Mouse (Mus musculus): ENCODE data around the gene Cdx2. TPM values are rescaled to one million over a fixed set of nuclear protein-coding genes. Genes with fewer than 3 reads are reported as not detected.

The Cdx2 gene
- total and polyA plus RNA-seq, 3 experiments: not detected

GRCm38 (mm10) chr5:147305856-147306637, 1.0 kb downstream of the Cdx2 start:
- H3K36me3 ChIP-seq (ENCODE audit: control insufficient read depth, insufficient read depth, low read length): no peaks in the 10 kb centered on the region
- peaks cover 26% of the 10 kb centered on the region for H3K27me3 ChIP-seq (ENCODE audit: control insufficient read depth, insufficient read depth, low read length)
- H3K9ac ChIP-seq (ENCODE audit: low read depth, low read length): no peak overlapping the region
- DNase-seq: no peak
- no peaks in the 10 kb centered on the region for H3K4me1 ChIP-seq (ENCODE audit: control insufficient read depth, insufficient read depth, low read length)
- no peak overlapping the region for H3K4me3 ChIP-seq
- 1% methylated on average over 57 of the region's 58 CpGs for WGBS
- H3K27ac ChIP-seq: no peak overlapping the region
- no peaks in the 10 kb centered on the region for H3K79me2 ChIP-seq (replicated peaks; ENCODE audit: control insufficient read depth, insufficient read depth, low read length)
- TF ChIP-seq POLR2A (IDR thresholded peaks at IDR 0.05; ENCODE audit: insufficient read depth, low read depth, low read length) (no peak), EP300 (IDR thresholded peaks at IDR 0.05; ENCODE audit: insufficient read depth, low read depth, low read length) (no peak), CTCF (IDR thresholded peaks at IDR 0.05) (no peak)
- intact Hi-C loops (cut with DNase I): no loop called here

GRCm38 (mm10) chr5:147305166-147305565, 1.9 kb downstream of the Cdx2 start:
- Histone ChIP-seq H3K36me3 (ENCODE audit: control insufficient read depth, insufficient read depth, low read length) (no peaks in the 10 kb centered on the region), H3K9ac (ENCODE audit: low read depth, low read length) (no peak overlapping the region), H3K27me3 (ENCODE audit: control insufficient read depth, insufficient read depth, low read length) (peaks cover 27% of the 10 kb centered on the region), H3K4me1 (ENCODE audit: control insufficient read depth, insufficient read depth, low read length) (no peaks in the 10 kb centered on the region), H3K27ac (no peak overlapping the region), H3K79me2 (replicated peaks; ENCODE audit: control insufficient read depth, insufficient read depth, low read length) (no peaks in the 10 kb centered on the region), H3K4me3 (no peak overlapping the region)
- no peak for DNase-seq
- whole genome bisulfite sequencing: 4% methylated on average over 16 of the region's 16 CpGs
- intact Hi-C loops (cut with DNase I): no loop called here
- TF ChIP-seq POLR2A (IDR thresholded peaks at IDR 0.05; ENCODE audit: insufficient read depth, low read depth, low read length) (no peak), EP300 (IDR thresholded peaks at IDR 0.05; ENCODE audit: insufficient read depth, low read depth, low read length) (no peak), CTCF (IDR thresholded peaks at IDR 0.05) (no peak)

GRCm38 (mm10) chr5:147304276-147305155, 2.6 kb downstream of the Cdx2 start:
- intact Hi-C loops (cut with DNase I): no loop called here
- under 1% methylated on average over 54 of the region's 54 CpGs for WGBS
- H3K79me2 ChIP-seq (replicated peaks; ENCODE audit: control insufficient read depth, insufficient read depth, low read length): no peaks in the 10 kb centered on the region
- no peak overlapping the region for H3K9ac ChIP-seq (ENCODE audit: low read depth, low read length)
- H3K27ac ChIP-seq: no peak overlapping the region
- no peak for TF ChIP-seq POLR2A (IDR thresholded peaks at IDR 0.05; ENCODE audit: insufficient read depth, low read depth, low read length)
- no peak for TF ChIP-seq EP300 (IDR thresholded peaks at IDR 0.05; ENCODE audit: insufficient read depth, low read depth, low read length)
- TF ChIP-seq CTCF (IDR thresholded peaks at IDR 0.05): no peak
- no peaks in the 10 kb centered on the region for H3K36me3 ChIP-seq (ENCODE audit: control insufficient read depth, insufficient read depth, low read length)
- peaks cover 31% of the 10 kb centered on the region for H3K27me3 ChIP-seq (ENCODE audit: control insufficient read depth, insufficient read depth, low read length)
- H3K4me1 ChIP-seq (ENCODE audit: control insufficient read depth, insufficient read depth, low read length): no peaks in the 10 kb centered on the region
- no peak overlapping the region for H3K4me3 ChIP-seq
- DNase-seq: no peak

- peaks cover 30% of the 10 kb centered on the region for H3K27me3 ChIP-seq (ENCODE audit: control insufficient read depth, insufficient read depth, low read length)
- no peak overlapping the region for H3K4me3 ChIP-seq
- no peaks in the 10 kb centered on the region for H3K36me3 ChIP-seq (ENCODE audit: control insufficient read depth, insufficient read depth, low read length)
- intact Hi-C loops (cut with DNase I): no loop called here
- H3K79me2 ChIP-seq (replicated peaks; ENCODE audit: control insufficient read depth, insufficient read depth, low read length): no peaks in the 10 kb centered on the region
- no peak for TF ChIP-seq EP300 (IDR thresholded peaks at IDR 0.05; ENCODE audit: insufficient read depth, low read depth, low read length)
- H3K4me1 ChIP-seq (ENCODE audit: control insufficient read depth, insufficient read depth, low read length): no peaks in the 10 kb centered on the region
- no peak overlapping the region for H3K9ac ChIP-seq (ENCODE audit: low read depth, low read length)
- 8% methylated on average over 13 of the region's 13 CpGs for WGBS
- DNase-seq: no peak
- H3K27ac ChIP-seq: no peak overlapping the region
Measured at GRCm38 (mm10) chr5:147302746-147303400, 4.2 kb downstream of the Cdx2 start.

GRCm38 (mm10) chr5:147302141-147302540, 4.9 kb downstream of the Cdx2 start:
- intact Hi-C loops (cut with DNase I): no loop called here
- WGBS: 8% methylated on average over 8 of the region's 8 CpGs

More at GRCm38 (mm10) chr5:147302141-147302540, 4.9 kb downstream of the Cdx2 start:
- Histone ChIP-seq H3K36me3 (ENCODE audit: control insufficient read depth, insufficient read depth, low read length) (no peaks in the 10 kb centered on the region), H3K4me3 (no peak overlapping the region), H3K27ac (no peak overlapping the region), H3K79me2 (replicated peaks; ENCODE audit: control insufficient read depth, insufficient read depth, low read length) (no peaks in the 10 kb centered on the region), H3K4me1 (ENCODE audit: control insufficient read depth, insufficient read depth, low read length) (no peaks in the 10 kb centered on the region), H3K27me3 (ENCODE audit: control insufficient read depth, insufficient read depth, low read length) (peaks cover 30% of the 10 kb centered on the region), H3K9ac (ENCODE audit: low read depth, low read length) (no peak overlapping the region)
- TF ChIP-seq EP300 (IDR thresholded peaks at IDR 0.05; ENCODE audit: insufficient read depth, low read depth, low read length): no peak
- no peak for TF ChIP-seq POLR2A (IDR thresholded peaks at IDR 0.05; ENCODE audit: insufficient read depth, low read depth, low read length)
- no peak for TF ChIP-seq CTCF (IDR thresholded peaks at IDR 0.05)
- no peak for DNase-seq

Measured in heart, adult 2 months (tissue).